Mouse (Mus musculus): ENCODE measurements around the gene Pcnx2. TPM values are rescaled to one million over a fixed set of nuclear protein-coding genes. Genes with fewer than 3 reads are reported as not detected.

Gene Pcnx2
- polyA plus RNA-seq, 1 experiment from 2014 or later: 1.4 TPM

DNA sequence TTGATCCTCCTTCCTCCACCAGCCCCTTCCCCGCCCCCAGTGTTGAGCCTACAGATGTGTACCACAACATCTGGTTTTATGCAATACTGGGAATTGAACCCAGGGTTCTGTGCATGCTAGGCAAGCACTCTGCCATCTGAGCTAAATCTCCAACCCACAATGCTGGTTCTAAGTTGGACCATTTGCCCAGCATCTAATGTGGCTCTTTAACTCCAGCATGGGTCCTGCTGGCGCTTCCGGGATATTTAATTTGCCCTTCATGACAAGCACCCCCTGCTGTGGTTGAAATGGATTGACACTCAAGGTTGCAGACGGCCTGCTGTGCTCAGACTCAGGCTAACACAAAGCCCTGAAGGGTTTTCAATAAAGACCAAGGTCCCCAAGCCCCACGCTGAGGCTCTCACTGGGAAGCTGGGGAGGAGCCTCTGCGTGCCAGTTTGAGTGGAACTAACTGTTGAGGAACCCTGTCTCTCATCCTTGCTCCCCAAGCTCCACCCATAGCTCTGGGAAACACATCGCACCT, 124.8 kb downstream of the Pcnx2 start:
- Histone ChIP-seq H3K36me3 (no peaks in the 10 kb centered on the region), H3K4me3 (no peak overlapping the region), H3K4me2 (replicated peaks) (no peak overlapping the region), H3K27me3 (replicated peaks) (no peaks in the 10 kb centered on the region), H3K9ac (no peak overlapping the region), H3K27ac (no peak overlapping the region), H3K4me1 (no peaks in the 10 kb centered on the region), H3K9me3 (no peaks in the 10 kb centered on the region)
- WGBS: 51% methylated on average over 7 of the region's 7 CpGs
- no peak for ATAC-seq (ENCODE audit: low FRiP score, low read depth)

- Histone ChIP-seq H3K4me1 (no peaks in the 10 kb centered on the region), H3K27ac (no peak overlapping the region), H3K9me3 (no peaks in the 10 kb centered on the region), H3K9ac (no peak overlapping the region), H3K27me3 (replicated peaks) (no peaks in the 10 kb centered on the region), H3K4me3 (no peak overlapping the region), H3K4me2 (replicated peaks) (no peak overlapping the region), H3K36me3 (no peaks in the 10 kb centered on the region)
- no peak for ATAC-seq (ENCODE audit: low FRiP score, low read depth)
- WGBS: 79% methylated on average over 2 of the region's 2 CpGs
Measured at GRCm38 (mm10) chr8:125772300-125772699, 125.8 kb downstream of the Pcnx2 start.

GRCm38 (mm10) chr8:125768079-125768478, 130.0 kb downstream of the Pcnx2 start:
- 89% methylated on average over 10 of the region's 10 CpGs for WGBS
- Histone ChIP-seq H3K36me3 (no peaks in the 10 kb centered on the region), H3K27me3 (replicated peaks) (no peaks in the 10 kb centered on the region), H3K4me2 (replicated peaks) (no peak overlapping the region), H3K4me3 (no peak overlapping the region), H3K4me1 (no peaks in the 10 kb centered on the region), H3K27ac (no peak overlapping the region), H3K9ac (no peak overlapping the region), H3K9me3 (no peaks in the 10 kb centered on the region)
- ATAC-seq (ENCODE audit: low FRiP score, low read depth): no peak

DNA sequence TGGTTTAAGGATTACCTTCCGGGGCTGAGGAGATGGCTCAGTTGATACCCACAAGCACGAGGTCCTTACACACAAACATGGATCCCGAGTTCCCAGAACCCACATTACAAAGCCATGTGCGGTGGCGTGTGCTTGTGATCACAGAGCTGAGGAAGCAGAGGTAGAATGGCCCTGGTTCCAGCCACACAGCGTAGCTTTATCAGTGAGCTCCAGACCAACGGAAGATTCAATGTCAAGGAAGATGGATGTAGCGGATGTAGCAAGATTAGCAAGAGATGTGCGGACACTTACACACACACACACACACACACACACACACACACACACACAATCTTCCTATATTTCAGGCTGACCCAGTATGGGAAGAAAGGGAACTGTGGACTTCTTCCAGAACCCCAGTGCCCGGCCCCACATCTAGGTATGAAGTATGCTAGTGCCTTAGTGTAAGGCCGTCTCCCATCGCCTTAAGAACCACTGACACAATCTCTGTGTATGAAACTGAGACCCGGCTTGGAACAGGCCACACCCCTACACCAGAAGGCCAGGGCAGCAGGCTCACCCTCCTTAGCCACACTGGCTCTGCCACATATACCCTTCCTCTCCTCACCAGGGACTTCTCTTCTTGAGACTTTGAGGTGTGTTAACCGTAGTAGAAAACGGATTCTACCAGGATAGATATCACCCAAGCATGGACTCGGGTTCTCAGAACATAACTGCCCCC, 134.9 kb downstream of the Pcnx2 start:
- H3K9me3 ChIP-seq: no peaks in the 10 kb centered on the region
- no peaks in the 10 kb centered on the region for H3K27me3 ChIP-seq (replicated peaks)
- H3K27ac ChIP-seq: no peak overlapping the region
- H3K36me3 ChIP-seq: no peaks in the 10 kb centered on the region
- H3K4me3 ChIP-seq: no peak overlapping the region
- ATAC-seq (ENCODE audit: low FRiP score, low read depth): no peak
- H3K4me1 ChIP-seq: no peaks in the 10 kb centered on the region
- no peak overlapping the region for H3K4me2 ChIP-seq (replicated peaks)
- WGBS: 95% methylated on average over 16 of the region's 16 CpGs
- H3K9ac ChIP-seq: no peak overlapping the region

GRCm38 (mm10) chr8:125759022-125759421, 139.1 kb downstream of the Pcnx2 start:
- WGBS: 52% methylated on average over 10 of the region's 10 CpGs
- H3K9me3 ChIP-seq: no peaks in the 10 kb centered on the region
- H3K4me3 ChIP-seq: no peak overlapping the region
- no peak for ATAC-seq (ENCODE audit: low FRiP score, low read depth)
- peaks cover 3% of the 10 kb centered on the region; the same call in 1 of the 2 replicates for H3K4me1 ChIP-seq
- H3K36me3 ChIP-seq: no peaks in the 10 kb centered on the region
- no peak overlapping the region for H3K27ac ChIP-seq
- no peak overlapping the region for H3K9ac ChIP-seq
- H3K4me2 ChIP-seq (replicated peaks): no peak overlapping the region
- no peaks in the 10 kb centered on the region for H3K27me3 ChIP-seq (replicated peaks)

GRCm38 (mm10) chr8:125757106-125757496, 141.0 kb downstream of the Pcnx2 start:
- 84% methylated on average over 1 of the region's 1 CpGs for WGBS
- H3K9me3 ChIP-seq: no peaks in the 10 kb centered on the region
- H3K4me1 ChIP-seq: peaks cover 3% of the 10 kb centered on the region; the same call in 1 of the 2 replicates
- 0 out of 2 replicates have a peak, but pooled peaks cover 3% of the 10 kb centered on the region for H3K36me3 ChIP-seq
- ATAC-seq (ENCODE audit: low FRiP score, low read depth): no peak
- H3K27me3 ChIP-seq (replicated peaks): no peaks in the 10 kb centered on the region
- H3K27ac ChIP-seq: no peak overlapping the region
- H3K4me2 ChIP-seq (replicated peaks): no peak overlapping the region
- H3K4me3 ChIP-seq: no peak overlapping the region
- no peak overlapping the region for H3K9ac ChIP-seq

DNA sequence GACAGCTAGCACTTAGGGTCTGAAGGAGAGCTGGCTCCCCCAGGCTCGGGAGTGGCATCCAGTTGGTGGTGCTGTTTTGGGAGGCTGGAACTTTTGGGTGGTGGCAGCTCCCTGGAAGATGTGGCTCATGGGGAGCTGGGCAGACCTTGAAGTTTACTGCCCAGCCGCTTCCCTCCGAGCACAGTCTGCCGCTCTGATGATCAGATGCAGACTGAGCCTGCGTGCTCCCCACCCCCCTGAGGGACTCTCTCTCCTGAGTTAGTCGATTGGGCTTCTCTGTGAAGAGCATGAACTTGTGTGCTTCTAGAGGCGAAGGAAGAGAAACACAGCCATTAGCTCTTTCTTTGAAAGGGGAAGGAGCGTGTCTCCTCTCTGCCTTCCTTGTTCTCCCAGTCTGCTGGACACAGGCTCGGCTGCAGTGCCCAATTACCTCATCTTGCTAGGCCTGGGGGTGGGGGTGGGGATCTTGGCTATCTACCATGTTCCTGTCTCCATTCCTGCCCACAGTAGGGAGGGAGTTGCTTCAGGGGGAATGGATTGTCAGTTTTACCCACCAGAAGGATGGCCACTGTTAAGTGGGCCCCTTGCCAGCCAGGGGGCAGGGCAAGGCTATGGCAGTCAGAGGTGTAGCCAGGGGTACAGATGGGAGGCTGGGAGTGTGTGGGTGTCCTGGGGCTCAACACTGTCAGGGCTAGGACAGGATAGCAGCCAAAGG, 141.6 kb downstream of the Pcnx2 start:
- Histone ChIP-seq H3K27me3 (replicated peaks) (no peaks in the 10 kb centered on the region), H3K9ac (no peak overlapping the region), H3K9me3 (no peaks in the 10 kb centered on the region), H3K27ac (no peak overlapping the region), H3K36me3 (0 out of 2 replicates have a peak, but pooled peaks cover 3% of the 10 kb centered on the region), H3K4me2 (replicated peaks) (no peak overlapping the region), H3K4me1 (peaks cover 3% of the 10 kb centered on the region; the same call in 1 of the 2 replicates), H3K4me3 (no peak overlapping the region)
- ATAC-seq (ENCODE audit: low FRiP score, low read depth): no peak
- 49% methylated on average over 9 of the region's 9 CpGs for WGBS

DNA sequence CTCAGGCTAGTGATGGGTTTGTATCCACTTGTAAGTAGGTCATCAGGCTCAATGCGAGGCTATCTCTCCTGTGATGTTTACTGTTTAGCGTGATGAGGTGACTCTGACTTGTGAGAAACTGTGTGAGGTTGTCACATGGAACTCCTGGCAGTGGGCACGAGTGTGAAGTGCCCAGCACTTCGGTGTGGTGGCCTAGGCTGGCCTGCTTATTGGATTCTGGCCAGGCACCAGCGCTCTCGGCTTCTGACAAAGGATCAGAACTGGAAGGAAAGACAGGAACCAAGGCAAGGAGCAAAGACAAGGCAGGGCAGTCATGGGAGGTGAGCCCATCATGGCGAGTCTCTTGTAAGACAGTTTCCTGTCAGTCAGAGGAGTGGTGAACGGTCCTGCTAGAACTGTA, 142.2 kb downstream of the Pcnx2 start:
- Histone ChIP-seq H3K9me3 (no peaks in the 10 kb centered on the region), H3K9ac (no peak overlapping the region), H3K4me2 (replicated peaks) (no peak overlapping the region), H3K4me3 (no peak overlapping the region), H3K36me3 (0 out of 2 replicates have a peak, but pooled peaks cover 3% of the 10 kb centered on the region), H3K4me1 (peaks cover 7% of the 10 kb centered on the region; the same call in 1 of the 2 replicates), H3K27me3 (replicated peaks) (no peaks in the 10 kb centered on the region), H3K27ac (no peak overlapping the region)
- no peak for ATAC-seq (ENCODE audit: low FRiP score, low read depth)
- WGBS: 83% methylated on average over 8 of the region's 8 CpGs

DNA sequence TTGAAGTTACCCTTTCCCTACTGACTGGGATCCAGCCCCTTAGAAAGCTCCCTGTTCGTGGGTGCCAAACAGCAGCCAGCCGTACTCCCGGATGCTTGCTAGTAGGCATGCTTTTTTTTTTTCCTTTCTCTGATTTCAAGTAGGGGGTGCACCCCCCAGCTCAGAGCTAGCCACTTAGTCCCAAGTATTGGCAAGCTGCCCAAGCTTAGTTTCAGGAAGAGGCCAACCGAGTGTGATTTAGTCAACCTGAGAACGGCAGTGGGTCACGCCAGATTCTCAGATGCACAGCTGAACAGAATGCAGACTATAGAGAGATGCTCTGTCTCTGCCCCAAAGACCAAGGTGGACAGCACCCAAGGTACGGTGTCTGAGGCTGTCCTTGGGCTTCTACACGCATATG, 147.3 kb downstream of the Pcnx2 start:
- 0 out of 2 replicates have a peak, but pooled peaks cover 6% of the 10 kb centered on the region for H3K4me1 ChIP-seq
- WGBS: 75% methylated on average over 8 of the region's 8 CpGs
- H3K9me3 ChIP-seq: no peaks in the 10 kb centered on the region
- H3K4me2 ChIP-seq (replicated peaks): no peak overlapping the region
- 0 out of 2 replicates have a peak, but pooled peaks cover 3% of the 10 kb centered on the region for H3K36me3 ChIP-seq
- no peak overlapping the region for H3K27ac ChIP-seq
- H3K9ac ChIP-seq: no peak overlapping the region
- no peak for ATAC-seq (ENCODE audit: low FRiP score, low read depth)
- H3K4me3 ChIP-seq: no peak overlapping the region
- no peaks in the 10 kb centered on the region for H3K27me3 ChIP-seq (replicated peaks)

- H3K27ac ChIP-seq: no peak overlapping the region
- H3K36me3 ChIP-seq: no peaks in the 10 kb centered on the region
- ATAC-seq (ENCODE audit: low FRiP score, low read depth): no peak
- no peak overlapping the region for H3K4me2 ChIP-seq (replicated peaks)
- H3K9ac ChIP-seq: no peak overlapping the region
- H3K9me3 ChIP-seq: no peaks in the 10 kb centered on the region
- H3K4me1 ChIP-seq: 0 out of 2 replicates have a peak, but pooled peaks cover 6% of the 10 kb centered on the region
- WGBS: 82% methylated on average over 8 of the region's 8 CpGs
- no peaks in the 10 kb centered on the region for H3K27me3 ChIP-seq (replicated peaks)
- no peak overlapping the region for H3K4me3 ChIP-seq
Measured at GRCm38 (mm10) chr8:125747390-125747789, 150.7 kb downstream of the Pcnx2 start.

GRCm38 (mm10) chr8:125744914-125745576, 153.1 kb downstream of the Pcnx2 start:
- H3K4me3 ChIP-seq: no peak overlapping the region
- WGBS: 88% methylated on average over 10 of the region's 10 CpGs
- H3K27ac ChIP-seq: no peak overlapping the region
- H3K36me3 ChIP-seq: no peaks in the 10 kb centered on the region
- no peaks in the 10 kb centered on the region for H3K4me1 ChIP-seq
- no peak overlapping the region for H3K9ac ChIP-seq
- no peak for ATAC-seq (ENCODE audit: low FRiP score, low read depth)
- no peaks in the 10 kb centered on the region for H3K9me3 ChIP-seq
- H3K4me2 ChIP-seq (replicated peaks): no peak overlapping the region
- H3K27me3 ChIP-seq (replicated peaks): no peaks in the 10 kb centered on the region

DNA sequence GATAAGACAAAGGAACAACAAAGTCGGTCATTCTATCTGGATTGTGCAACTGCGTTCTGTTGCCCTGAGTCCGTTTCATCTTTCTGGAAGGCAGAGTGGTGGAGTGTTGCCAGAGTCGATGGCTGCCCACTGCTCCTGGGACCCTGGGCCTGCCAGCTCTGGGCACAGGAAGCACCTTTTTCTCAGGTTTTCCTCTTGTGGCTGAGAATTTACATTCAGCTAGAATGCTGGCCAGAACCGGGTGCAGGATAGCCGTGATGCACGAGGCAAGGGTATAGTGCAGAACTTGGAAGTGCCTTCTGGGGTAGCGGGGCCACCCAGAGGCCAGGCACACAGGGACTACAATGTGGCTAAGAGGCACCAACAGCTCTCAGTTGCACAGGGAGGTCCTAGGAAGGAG, 155.7 kb downstream of the Pcnx2 start:
- H3K27me3 ChIP-seq (replicated peaks): no peaks in the 10 kb centered on the region
- no peak overlapping the region for H3K4me2 ChIP-seq (replicated peaks)
- no peak overlapping the region for H3K9ac ChIP-seq
- H3K36me3 ChIP-seq: no peaks in the 10 kb centered on the region
- no peak for ATAC-seq (ENCODE audit: low FRiP score, low read depth)
- no peaks in the 10 kb centered on the region for H3K4me1 ChIP-seq
- H3K9me3 ChIP-seq: no peaks in the 10 kb centered on the region
- no peak overlapping the region for H3K27ac ChIP-seq
- no peak overlapping the region for H3K4me3 ChIP-seq
- WGBS: 88% methylated on average over 8 of the region's 8 CpGs
